Mouse (Mus musculus) cerebellum, postnatal 10 days (tissue): Measurements from ENCODE around the gene Pla2g2c.

Source experiments
- DNase-seq, 2 experiments: peaks; one replicate each; pipeline ENCODE4 v3.0.0; 2021; ENCODE audit warnings: mixed read lengths in 2 of 2

Gene Pla2g2c

GRCm38 (mm10) chr4:138709944-138710343 is 14.6 kb upstream of the Pla2g2c start:
- peak; percentile 72 for DNase-seq

- DNase-seq = peak; percentile 99 to 100
Measured at GRCm38 (mm10) chr4:138710633-138711032, 14.0 kb upstream of the Pla2g2c start.

- DNase-seq = peak; percentile 83 to 85
Measured at GRCm38 (mm10) chr4:138711051-138711820, 13.4 kb upstream of the Pla2g2c start.

DNA sequence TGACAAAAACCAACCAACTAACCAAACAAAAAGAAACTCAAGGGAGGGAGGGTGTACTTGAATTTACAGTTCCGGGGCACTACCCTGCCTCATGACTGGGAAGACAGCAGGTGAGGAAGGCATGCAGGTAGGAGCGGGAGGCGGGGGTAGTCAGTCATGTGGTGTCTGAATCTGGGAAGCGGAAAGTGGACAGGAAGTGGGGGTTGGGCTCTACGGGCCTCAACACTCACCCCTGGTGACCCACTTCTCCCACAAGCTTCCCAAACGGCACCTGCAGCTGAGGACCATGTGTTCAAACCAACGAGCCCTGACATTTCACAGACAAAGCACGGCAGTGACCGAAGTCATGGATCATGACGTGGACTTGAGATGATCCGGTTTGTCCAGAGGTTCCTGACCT is 12.5 kb upstream of the Pla2g2c start:
- DNase-seq = peak; percentile 40 to 46

- DNase-seq = no peak
Measured at GRCm38 (mm10) chr4:138712621-138713020, 12.0 kb upstream of the Pla2g2c start.

- DNase-seq = no peak
Measured at GRCm38 (mm10) chr4:138714186-138714585, 10.4 kb upstream of the Pla2g2c start.

DNA sequence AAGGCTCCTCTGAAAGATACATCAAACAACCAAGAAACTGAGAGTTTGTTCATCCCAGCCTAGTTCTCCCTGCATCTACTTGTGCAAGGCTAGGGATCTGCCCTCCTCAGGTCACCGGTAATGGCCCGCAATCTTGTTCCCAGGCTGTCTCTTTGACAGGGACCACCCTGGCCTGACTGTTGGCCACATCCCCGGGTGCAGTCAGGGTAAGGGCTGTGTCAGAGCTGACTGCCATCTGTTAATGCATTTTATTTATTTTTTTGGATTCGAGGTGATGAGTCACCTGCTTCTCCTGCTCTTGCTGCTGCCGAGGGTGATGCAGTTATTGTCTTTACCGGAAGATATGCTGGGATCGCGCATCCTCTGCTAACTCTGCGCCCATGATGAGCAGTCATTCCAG is 7.9 kb upstream of the Pla2g2c start:
- peak; percentile 65 to 67 for DNase-seq

DNA sequence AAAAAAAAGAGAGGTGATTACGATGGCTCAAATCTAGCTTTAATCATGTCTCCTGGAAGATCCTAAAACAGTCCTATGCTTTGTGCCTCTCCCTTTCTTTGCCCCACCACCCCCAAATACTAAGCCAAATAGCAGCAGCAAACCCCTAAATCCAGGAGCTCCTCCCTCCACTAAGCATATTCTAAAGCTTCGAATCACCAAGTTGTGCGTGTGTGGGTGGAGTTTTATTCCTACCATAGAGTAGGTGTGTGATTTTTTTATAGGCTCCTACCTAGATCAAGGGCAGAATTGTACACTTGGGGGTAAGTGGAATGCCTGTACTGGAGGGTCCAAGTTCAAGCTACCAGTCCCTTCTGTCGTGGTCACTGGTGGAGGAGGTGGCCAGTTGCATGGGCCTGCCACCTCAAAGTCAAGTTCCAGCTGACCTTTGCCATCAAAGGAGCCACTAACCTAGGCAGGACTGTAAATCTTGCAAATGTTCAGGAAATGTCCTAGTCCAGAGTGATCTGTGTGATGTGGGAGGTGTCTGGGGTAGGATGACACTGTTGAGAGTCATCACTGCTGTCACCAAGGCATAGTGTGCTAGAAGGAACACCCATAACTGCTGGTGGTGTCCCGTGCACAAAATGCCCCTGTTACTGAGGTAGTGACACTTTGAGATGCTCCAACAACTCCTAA is 5.9 kb upstream of the Pla2g2c start:
- no peak for DNase-seq

- DNase-seq = no peak
Measured at GRCm38 (mm10) chr4:138719264-138719596, 5.4 kb upstream of the Pla2g2c start.

- peak; percentile 68 to 72 for DNase-seq
Measured at GRCm38 (mm10) chr4:138723493-138724281, 905 bp upstream of the Pla2g2c start.

GRCm38 (mm10) chr4:138725127-138725461 is 502 bp downstream of the Pla2g2c start:
- DNase-seq = peak; percentile 81 to 84

GRCm38 (mm10) chr4:138725751-138726150 is 1.2 kb downstream of the Pla2g2c start:
- peak; percentile 82 to 83 for DNase-seq

- DNase-seq = peak in 1 of 2 experiments; percentile 48
Measured at GRCm38 (mm10) chr4:138729018-138729703, 4.6 kb downstream of the Pla2g2c start.

GRCm38 (mm10) chr4:138734105-138734504 is 9.5 kb downstream of the Pla2g2c start:
- DNase-seq = no peak

GRCm38 (mm10) chr4:138734863-138735262 is 10.3 kb downstream of the Pla2g2c start:
- no peak for DNase-seq

- no peak for DNase-seq
Measured at GRCm38 (mm10) chr4:138737031-138737430, 12.4 kb downstream of the Pla2g2c start, which contains the start of gene Ubxn10. Gene Ubxn10 (minus strand): TSS chr4:138737167.

DNA sequence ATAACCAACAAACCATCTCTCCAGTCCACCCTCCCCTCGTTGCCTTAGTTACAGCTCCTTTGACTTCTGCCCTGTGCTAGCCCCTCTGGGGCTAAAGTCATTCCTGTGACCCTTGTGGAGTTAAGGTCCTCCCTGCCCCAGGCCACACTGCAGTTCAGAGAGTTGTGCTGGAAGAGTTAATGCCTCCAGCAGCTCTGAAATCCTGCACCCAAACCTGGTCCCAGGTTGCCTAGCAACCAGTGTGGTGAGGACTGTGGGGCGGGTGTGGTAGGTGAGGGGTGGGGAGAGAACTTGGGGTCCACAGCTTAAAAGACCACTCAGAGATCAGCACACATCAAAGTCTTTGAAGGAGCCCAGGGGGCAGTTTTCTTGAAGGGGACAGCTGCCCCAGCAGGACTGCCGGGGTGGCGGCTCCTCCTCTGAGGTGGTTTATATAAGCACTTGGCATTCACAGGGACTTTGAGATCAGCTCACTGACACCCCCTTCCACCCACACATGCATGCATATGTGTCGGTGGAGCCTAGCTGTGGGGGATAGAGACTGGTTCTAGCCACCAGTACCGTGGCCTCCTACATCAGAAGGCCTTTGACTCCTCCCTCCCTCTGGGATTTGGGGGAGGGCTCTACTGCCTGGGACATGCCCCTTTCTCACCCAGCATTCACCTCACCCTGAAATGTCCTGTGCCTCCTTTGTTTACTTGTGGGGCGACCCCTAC is 14.7 kb downstream of the Pla2g2c start:
- no peak for DNase-seq

GRCm38 (mm10) chr4:138745884-138746283 is 21.3 kb downstream of the Pla2g2c start:
- DNase-seq = peak in 1 of 2 experiments; percentile 28

- no peak for DNase-seq
Measured at GRCm38 (mm10) chr4:138746866-138747265, 22.3 kb downstream of the Pla2g2c start.

GRCm38 (mm10) chr4:138747851-138748250 is 23.3 kb downstream of the Pla2g2c start:
- DNase-seq = peak; percentile 38 to 46

DNA sequence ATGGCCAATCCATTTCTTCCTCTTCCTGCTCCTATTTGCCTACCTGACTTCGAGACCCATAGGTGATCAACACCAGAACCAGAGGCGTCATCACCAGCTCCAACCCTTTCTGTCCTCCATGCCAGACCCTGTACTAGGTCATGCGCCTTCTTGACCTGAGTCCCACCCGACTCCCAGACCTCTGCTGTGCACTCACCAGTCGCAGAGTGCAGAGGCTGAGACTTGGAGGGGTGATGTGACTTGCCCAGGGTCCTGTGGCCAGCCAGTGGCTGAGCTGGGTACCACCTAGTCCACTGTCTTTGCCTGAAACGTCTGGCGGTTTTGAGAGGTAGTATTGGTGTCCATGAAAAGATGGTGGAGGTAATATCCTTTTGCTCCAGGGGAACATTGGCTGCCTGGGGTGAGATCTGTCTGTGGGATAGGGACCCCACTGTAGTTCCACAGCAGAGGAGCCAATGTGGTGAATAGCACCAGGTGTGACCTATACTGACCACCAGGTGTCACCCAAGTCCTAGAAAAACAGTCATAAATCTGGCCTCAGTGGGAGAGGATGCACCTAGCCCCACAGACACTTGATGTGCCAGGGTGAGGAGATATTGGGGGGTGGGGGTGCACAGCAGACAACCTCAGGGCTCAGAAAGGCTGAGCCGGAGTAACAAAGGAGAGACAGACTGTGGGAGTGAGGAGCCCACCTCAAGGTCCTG is 23.9 kb downstream of the Pla2g2c start:
- DNase-seq = peak; percentile 76 to 81

GRCm38 (mm10) chr4:138752603-138753002 is 28.0 kb downstream of the Pla2g2c start:
- DNase-seq = no peak
